Mouse (Mus musculus): Measurements from ENCODE around the gene Lin7a.
A peak's percentile ranks its signal among the peaks of the same experiment; 100 is the strongest.

Lin7a gene

GRCm38 (mm10) chr10:107271321-107272130 lies at the start of gene Lin7a:
Gene Lin7a, plus strand, starts transcription at chr10:107271686.
- DNase-seq (ENCODE audit: low spot score in 2 of 2), result peak in 1 of 2 experiments; percentile 14

DNA sequence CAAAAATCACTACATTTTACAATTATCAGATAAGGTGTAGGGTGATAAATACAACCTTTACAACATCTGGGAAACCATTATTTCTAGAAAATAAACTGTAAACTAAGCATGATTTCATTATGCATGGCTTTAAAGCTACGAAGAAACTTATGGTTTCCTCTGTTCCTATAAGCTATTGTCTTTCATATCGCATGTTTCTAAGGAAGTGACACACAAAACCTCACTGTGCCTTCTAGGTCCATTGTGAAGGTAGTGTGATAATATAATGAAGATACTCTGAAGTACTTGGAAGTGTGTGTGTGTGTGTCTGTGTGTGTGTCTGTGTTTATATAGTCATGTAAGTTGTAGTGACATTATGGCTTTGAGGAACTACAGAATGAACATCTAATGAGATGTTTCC lies 49.8 kb upstream of the Lin7a start:
- no peak for DNase-seq (ENCODE audit: low spot score in 2 of 2)

GRCm38 (mm10) chr10:107222406-107223185 lies 48.9 kb upstream of the Lin7a start:
- DNase-seq (ENCODE audit: low spot score in 2 of 2), result no peak

GRCm38 (mm10) chr10:107223186-107223440 lies 48.4 kb upstream of the Lin7a start:
- DNase-seq (ENCODE audit: low spot score in 2 of 2), result no peak

DNA sequence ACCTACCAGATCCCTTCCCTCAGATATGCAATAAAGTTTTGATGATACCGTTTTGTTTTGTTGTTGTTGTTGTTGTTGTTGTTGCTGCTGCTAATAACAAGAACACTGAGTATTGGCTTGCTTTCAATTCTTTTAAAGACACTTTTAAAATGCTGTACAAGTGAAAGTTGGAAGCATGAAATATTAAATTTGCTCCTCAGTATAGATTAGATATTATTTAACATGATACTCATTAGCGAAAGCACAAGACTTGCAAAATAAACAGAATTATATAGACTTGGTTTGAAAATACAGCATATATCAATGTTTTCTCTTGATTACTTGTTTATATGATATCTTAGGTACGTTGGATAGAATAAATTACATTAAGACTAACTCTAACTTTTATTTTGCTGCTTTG lies 47.7 kb upstream of the Lin7a start:
- DNase-seq (ENCODE audit: low spot score in 2 of 2), result no peak

GRCm38 (mm10) chr10:107224596-107225330 lies 46.7 kb upstream of the Lin7a start:
- DNase-seq (ENCODE audit: low spot score in 2 of 2), result no peak

DNA sequence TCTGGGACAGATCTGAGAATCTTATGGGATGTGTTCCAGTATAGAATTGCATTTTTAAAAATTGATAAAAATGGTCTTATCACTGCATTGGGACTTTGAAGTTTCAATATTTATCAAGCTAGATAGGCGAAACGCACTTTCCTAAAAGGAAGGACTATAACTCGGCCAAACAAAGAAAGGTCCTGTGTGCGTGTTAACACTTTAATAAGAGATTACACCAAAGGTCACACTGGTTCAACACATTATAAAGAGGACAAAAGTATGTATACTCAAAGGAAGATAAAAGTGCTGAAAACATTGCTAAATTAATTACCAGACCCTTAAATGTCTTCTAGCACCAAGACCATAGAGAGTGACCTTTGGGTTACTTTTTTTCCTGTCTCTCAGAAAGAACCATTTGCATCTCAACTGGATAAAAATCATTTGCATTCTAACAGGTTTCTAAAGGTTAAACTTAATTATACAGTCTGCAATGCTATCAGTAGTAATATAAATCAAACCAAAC lies 46.1 kb upstream of the Lin7a start:
- no peak for DNase-seq (ENCODE audit: low spot score in 2 of 2)

- DNase-seq (ENCODE audit: low spot score in 2 of 2), result no peak
Measured at GRCm38 (mm10) chr10:107225871-107226270, 45.6 kb upstream of the Lin7a start.

DNA sequence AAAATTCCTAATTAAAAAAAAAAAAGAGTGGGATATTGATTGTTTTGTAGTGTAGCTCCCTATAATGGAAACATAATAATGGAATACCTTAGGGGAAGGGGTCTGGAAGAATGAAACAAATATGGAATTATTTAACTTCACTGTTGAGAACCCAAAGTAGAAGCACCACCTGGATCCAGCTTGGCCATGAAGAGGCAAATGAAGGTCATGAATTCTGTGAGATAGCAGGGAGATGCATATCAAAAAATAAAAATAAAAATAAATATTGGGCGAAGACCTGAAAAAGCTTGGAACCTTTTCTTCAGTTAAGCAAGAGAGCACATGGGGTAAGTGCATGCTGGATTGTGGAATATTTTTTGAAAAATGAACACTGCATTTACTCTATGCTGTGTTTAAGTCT lies 43.6 kb upstream of the Lin7a start:
- no peak for DNase-seq (ENCODE audit: low spot score in 2 of 2)

- DNase-seq (ENCODE audit: low spot score in 2 of 2), result no peak
Measured at GRCm38 (mm10) chr10:107228776-107229175, 42.7 kb upstream of the Lin7a start.

GRCm38 (mm10) chr10:107229416-107229815 lies 42.1 kb upstream of the Lin7a start:
- DNase-seq (ENCODE audit: low spot score in 2 of 2), result no peak

DNA sequence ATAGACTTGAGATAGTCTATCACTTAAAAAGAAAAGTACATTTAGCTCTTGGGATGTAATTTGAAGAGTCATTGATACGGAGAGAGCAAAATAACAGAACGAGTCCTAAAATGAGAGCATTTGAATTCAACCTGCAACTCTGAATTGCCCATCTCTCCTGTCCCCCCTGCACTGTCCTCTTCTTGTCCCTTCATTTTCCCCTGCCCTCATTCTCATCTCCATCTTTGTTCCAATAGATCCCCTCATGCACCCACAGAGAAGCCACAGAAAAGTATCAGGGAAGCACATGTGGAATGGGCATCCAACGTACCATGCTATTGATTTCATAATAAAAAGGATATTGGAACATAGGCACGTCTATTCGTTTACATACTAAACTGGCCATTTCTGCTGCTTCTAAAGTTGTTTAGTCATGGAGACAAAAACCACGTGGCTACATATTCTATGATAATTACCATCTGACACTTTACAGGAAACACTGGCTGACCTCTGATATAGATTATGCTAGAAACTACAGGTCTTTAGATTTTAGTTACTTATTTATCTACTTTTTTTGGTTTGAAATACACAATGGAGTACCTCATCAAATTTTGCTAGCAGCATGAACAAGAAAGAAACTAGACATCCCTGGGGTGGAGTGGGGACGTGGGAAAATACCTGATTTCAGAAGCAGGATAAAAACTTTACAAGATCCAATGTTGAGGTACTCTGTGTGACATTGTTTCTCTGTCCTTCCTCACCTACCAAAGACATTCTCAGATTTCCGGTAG lies 41.2 kb upstream of the Lin7a start:
- no peak for DNase-seq (ENCODE audit: low spot score in 2 of 2)

GRCm38 (mm10) chr10:107230851-107231130 lies 40.7 kb upstream of the Lin7a start:
- no peak for DNase-seq (ENCODE audit: low spot score in 2 of 2)

GRCm38 (mm10) chr10:107231421-107232010 lies 40.0 kb upstream of the Lin7a start:
- no peak for DNase-seq (ENCODE audit: low spot score in 2 of 2)

DNA sequence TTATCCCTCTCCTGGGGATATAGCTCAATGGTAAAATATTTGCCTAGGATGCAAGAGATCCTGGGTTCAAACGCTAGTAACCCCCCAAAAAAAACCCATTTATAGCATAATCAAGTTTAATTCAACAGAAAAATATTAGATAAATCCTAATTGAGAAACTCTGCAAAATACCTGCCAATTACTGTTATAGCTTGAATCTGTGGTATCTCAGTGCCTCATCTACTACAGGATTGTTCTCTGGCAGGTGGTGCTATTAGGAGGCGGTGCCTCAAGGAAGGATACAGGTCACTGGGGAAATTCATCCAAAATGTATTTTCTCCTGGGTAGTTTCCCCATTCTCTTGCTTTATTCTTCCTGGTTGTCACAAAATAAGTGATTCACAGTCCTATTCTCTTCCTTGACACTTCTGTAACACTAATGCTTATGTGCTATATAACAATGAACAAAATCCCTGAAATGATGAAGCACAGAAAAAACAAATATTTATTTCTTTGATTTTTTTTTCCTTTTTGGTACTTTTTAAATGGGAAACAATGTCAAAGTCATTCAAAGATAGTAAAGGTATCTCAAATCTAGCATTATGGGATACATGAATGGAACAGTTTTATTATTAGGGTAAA lies 38.9 kb upstream of the Lin7a start:
- DNase-seq (ENCODE audit: low spot score in 2 of 2), result no peak

GRCm38 (mm10) chr10:107233221-107233620 lies 38.3 kb upstream of the Lin7a start:
- DNase-seq (ENCODE audit: low spot score in 2 of 2), result no peak

GRCm38 (mm10) chr10:107233825-107234224 lies 37.7 kb upstream of the Lin7a start:
- no peak for DNase-seq (ENCODE audit: low spot score in 2 of 2)

GRCm38 (mm10) chr10:107234421-107235400 lies 36.8 kb upstream of the Lin7a start:
- DNase-seq (ENCODE audit: low spot score in 2 of 2), result no peak

DNA sequence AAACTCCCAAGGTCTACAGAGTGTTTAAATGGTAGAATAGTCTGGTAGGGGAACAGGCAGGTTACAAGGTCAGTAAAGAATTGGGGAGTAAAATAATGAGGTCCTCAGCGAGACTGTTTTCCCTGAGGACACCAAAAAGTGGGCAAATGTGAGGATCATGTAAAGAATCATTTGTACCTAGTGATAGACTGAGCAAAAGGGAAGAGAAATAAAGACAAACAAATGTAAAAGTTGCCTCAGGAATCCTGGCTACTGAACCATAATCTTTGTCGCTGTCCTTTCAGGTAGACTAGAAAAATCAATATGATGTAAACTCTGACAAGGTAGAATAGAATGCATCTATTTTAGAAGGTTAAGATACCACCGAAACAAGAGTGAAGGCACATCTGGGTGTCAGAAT lies 36.0 kb upstream of the Lin7a start:
- DNase-seq (ENCODE audit: low spot score in 2 of 2), result no peak

DNA sequence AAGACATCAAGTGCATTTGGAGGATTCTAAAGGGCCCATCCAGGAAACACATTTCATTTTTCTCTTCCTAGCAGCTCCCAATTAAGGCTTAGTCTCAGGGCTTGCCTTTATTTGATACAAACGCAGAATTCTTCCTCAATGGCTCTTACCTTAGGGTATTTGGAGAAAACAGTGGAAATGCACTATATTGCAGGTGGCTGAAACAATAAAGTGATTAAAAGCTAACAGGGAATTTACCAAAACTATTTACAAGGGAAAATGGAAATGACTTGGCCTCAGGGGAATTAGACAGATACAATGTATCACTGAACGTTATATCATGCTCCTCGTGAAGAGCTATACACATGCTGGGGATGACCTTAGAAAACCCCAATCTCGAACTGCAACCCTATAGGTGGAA lies 35.3 kb upstream of the Lin7a start:
- no peak for DNase-seq (ENCODE audit: low spot score in 2 of 2)

Data from urinary bladder, adult 18-20 months (tissue).